Mouse (Mus musculus) brain, adult 2 months (tissue): ENCODE results near the gene Cdc34.

Experiments
- DNase-seq: peaks from one replicate; pipeline ENCODE4 v3.0.0; 2011; ENCODE audit warnings: low read depth, low spot score

The Cdc34 gene

GRCm38 (mm10) chr10:79670071-79670888 is 11.7 kb upstream of the Cdc34 start:
- DNase-seq, result peak; percentile 42

GRCm38 (mm10) chr10:79671396-79672087 is 10.5 kb upstream of the Cdc34 start:
- DNase-seq, result no peak

- no peak for DNase-seq
Observed at GRCm38 (mm10) chr10:79672088-79672455, 9.9 kb upstream of the Cdc34 start.

DNA sequence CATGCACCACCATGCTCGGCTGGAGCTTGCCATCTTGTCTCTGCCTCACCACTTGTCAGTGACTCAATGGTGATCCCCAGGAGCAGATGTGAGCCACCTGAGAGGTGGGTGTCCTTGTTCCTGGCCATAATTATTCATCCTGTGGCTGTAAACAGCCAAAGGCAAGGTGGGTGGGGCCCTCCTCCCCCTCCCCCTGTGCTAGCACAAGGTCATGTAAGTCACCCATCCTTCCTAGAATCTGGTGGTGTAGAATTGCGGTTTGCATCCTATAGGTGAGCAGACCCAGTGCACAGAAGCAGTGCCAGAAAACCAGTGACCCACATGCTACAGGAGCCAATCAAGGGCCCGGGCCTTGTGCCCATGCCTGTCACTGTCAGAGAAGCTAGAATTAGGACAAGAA is 8.9 kb upstream of the Cdc34 start:
- no peak for DNase-seq

GRCm38 (mm10) chr10:79675346-79676035 is 6.5 kb upstream of the Cdc34 start:
- DNase-seq, result no peak

- DNase-seq, result no peak
Observed at GRCm38 (mm10) chr10:79680606-79681495, 1.1 kb upstream of the Cdc34 start.

GRCm38 (mm10) chr10:79682551-79682915 is 538 bp downstream of the Cdc34 start:
- DNase-seq, result no peak

- DNase-seq, result peak; percentile 72
Observed at GRCm38 (mm10) chr10:79682916-79683582, 1.1 kb downstream of the Cdc34 start.

- DNase-seq, result no peak
Observed at GRCm38 (mm10) chr10:79683726-79684640, 2.0 kb downstream of the Cdc34 start.

DNA sequence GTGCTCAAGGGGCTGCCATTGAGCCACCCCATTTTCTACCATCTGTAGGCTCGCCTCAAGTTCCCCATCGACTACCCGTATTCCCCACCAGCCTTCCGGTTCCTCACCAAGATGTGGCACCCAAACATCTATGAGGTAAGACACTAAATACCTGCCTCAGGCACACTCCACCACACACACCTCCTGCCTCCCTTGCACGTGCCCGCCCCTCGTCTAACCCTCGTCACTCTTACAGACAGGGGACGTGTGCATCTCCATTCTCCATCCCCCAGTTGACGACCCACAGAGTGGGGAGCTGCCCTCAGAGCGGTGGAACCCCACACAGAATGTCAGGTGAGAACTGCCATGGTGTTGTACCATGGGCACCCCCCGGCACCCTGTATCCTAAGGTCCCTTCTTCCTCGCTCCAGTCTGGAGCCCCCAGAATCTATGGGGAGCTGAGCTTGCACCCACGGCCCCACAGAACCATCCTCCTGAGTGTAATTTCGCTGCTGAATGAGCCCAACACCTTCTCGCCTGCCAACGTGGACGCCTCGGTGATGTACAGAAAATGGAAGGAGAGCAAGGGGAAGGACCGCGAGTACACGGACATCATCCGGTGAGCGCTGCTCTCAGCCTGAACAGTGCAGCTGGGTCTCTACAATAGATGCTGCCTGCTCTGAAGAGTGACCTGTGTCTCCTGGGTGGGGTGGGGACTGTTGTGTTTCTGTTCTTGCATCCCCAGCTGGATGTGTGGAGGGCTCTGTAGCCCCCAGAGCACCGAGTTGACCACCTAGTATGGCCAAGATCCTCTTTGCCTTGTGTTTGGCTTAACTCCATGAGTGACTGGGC is 3.0 kb downstream of the Cdc34 start:
- DNase-seq, result no peak

DNA sequence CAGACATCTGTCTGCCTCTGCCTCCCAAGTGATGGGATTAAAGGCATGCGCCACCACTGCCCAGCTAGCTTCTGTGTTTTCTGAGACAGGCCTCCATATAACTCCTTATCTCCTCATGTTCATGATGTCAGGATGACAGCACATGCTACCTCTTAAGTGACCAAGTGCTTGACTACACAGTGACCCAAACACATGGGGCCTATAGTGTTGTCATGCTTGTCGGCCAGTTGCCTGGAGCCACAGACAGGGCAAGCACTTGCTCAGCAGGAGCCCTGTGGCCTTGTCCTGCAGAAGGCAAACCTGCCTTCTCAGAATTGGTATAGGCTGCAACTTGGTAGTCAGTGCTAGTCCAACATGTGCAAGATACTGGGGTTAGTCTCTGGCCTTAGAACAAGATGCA is 4.2 kb downstream of the Cdc34 start:
- DNase-seq, result no peak

DNA sequence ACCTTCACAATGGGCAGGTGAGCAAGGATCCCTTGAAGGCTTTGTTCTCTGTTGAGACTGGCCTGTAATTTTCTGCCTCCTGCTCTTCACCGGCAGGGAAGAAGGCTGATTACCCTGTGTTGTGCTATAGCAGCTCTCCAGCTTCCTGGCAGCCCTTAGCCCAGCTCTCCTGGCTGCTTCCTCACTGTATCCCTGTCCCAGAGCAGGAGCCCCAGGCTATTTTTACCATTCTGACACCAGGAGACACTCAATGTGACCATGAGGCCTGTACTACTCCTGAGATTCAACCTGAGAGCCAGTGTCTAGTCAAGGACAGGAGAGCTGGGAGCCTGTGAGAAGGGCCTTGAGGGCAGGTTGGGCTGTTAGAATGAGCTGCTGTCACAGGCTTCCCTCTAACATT is 4.7 kb downstream of the Cdc34 start:
- DNase-seq, result no peak

DNA sequence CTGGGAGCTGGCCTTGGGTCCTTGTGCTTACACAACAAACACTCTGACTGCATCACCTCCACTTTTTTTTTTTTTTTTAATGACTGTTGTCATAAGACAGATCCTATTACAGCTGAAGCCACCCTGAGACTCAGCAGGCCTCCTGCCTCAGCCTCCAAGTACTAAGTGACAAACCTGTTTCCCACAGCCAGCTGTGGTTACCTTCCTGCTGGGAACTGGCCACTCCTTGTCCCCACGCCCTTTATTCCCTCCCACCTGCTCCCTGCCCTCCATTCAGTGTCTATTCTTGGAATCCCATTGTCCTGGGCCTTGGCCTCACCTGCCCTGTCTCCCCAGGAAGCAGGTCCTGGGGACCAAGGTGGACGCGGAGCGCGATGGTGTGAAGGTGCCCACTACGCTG is 5.5 kb downstream of the Cdc34 start:
- DNase-seq, result no peak

DNA sequence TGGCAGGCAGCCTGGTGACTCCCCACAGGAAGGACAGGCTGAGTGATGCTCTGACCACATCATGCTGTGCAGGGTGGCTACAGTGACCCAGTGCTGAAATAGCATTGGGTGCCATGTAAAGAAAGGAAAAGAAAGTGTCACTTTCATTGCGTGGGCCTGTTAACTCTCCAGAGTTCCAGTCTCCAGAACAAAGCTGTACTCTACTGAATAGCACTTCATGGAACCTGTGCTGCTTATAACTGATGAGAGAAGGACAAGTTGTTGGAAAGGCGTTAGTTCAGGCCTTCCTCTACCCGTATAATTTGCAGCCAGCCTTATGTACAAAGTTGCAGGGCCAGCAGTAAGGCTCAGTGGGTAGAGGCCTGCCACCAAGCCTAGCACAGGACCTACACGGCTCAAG is 6.7 kb downstream of the Cdc34 start, which contains the start of gene Gzmm:
TSS of gene Gzmm (plus strand) at position 301 of the 400 bp plus-strand sequence.
- no peak for DNase-seq

DNA sequence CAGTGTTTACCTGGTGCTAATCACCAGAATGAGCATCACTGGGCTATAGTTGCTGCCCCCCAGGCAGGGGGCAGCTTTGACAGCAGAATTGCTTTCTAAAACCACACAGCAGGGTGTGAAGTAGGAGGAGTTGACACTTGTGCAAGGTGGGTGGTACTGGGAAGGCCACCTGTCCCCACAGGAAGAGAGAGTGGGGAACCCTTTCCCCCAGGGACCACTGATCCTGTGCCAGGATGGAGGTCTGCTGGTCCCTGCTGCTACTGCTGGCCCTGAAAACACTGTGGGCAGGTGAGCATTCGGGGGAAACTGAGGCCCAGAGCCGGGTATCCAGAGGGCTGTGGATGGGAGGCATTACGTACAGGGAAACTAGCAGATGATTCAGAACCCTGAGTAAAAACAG is 7.2 kb downstream of the Cdc34 start:
- no peak for DNase-seq

GRCm38 (mm10) chr10:79691986-79692548 is 10.1 kb downstream of the Cdc34 start:
- DNase-seq, result no peak

DNA sequence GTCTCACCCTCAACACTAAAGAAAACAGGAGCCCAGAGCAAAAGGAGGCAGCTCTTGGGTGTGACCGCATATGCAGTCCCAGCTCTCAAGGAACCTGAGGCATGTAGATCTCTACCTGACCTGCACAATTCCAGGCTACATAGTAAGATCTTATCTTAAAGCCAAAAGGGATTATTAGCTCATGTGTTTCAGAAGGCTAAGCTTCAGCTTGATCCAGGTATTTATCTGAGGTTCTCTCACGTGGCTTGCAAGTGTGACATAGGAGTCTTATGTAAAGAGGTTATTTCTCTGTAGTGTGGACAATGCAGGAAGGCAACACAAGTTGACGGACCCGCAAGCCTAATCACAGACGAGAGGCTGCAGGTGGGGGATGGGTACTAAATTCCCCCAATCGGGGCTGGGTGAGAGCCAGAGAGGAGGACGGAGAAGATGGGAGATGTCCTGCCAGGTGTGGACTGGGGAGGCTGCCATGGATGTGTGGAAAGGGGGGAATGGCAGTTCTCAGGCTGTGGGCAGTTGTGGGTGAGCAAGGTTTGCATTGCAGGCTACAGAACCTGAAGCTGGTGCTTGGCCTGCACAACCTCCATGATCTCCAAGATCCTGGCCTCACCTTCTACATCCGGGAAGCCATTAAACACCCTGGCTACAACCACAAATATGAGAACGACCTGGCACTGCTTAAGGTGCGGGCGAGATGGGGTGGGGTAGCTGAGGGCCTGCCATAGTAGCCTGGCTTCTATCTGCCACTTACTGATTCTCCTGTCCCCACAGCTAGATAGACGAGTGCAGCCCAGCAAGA is 11.8 kb downstream of the Cdc34 start:
- DNase-seq, result no peak

- no peak for DNase-seq
Observed at GRCm38 (mm10) chr10:79694379-79694655, 12.3 kb downstream of the Cdc34 start.
